Mouse (Mus musculus): ENCODE results near the gene Esyt1. TPM values are rescaled to one million over a fixed set of nuclear protein-coding genes. Genes with fewer than 3 reads are reported as not detected.

Gene Esyt1
- 77.9 and 92.1 TPM in 2 replicates for polyA plus RNA-seq (2012)

- no peak for TF ChIP-seq GATA1 (IDR thresholded peaks at IDR 0.05; ENCODE audit: low read length)
Measured at GRCm38 (mm10) chr10:128525671-128526308, at the start of gene Esyt1. Gene Esyt1 (minus strand): TSS chr10:128525871.

GRCm38 (mm10) chr10:128575063-128575462, 49.4 kb upstream of the Esyt1 start:
- no peak for TF ChIP-seq GATA1 (IDR thresholded peaks at IDR 0.05; ENCODE audit: low read length)

- no peak for TF ChIP-seq GATA1 (IDR thresholded peaks at IDR 0.05; ENCODE audit: low read length)
Measured at GRCm38 (mm10) chr10:128565788-128566531, 40.3 kb upstream of the Esyt1 start, which contains the start of gene Pa2g4. Gene Pa2g4 (minus strand): TSS chr10:128565987.

GRCm38 (mm10) chr10:128565206-128565787, 39.6 kb upstream of the Esyt1 start:
- TF ChIP-seq GATA1 (IDR thresholded peaks at IDR 0.05; ENCODE audit: low read length): no peak

DNA sequence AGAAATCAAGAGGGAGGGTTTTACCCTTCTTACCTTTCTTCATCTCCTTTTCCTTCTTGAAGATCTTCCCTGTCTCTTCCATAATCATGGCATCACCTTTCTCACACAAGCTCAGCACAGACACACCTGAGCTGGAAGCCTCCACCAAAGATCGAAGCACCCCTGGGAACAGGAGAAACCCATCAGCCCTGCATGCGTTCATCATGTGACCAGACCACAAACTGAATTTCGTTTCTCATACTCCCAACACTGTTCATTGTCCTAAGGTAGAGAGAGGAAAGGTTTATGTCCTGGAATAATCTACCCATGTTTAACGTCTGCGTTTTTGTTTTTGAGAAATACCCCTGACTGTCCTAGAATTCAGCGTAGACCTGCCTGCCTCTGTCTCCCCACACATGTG, 37.9 kb upstream of the Esyt1 start:
- no peak for TF ChIP-seq GATA1 (IDR thresholded peaks at IDR 0.05; ENCODE audit: low read length)

- no peak for TF ChIP-seq GATA1 (IDR thresholded peaks at IDR 0.05; ENCODE audit: low read length)
Measured at GRCm38 (mm10) chr10:128556963-128557362, 31.3 kb upstream of the Esyt1 start.

DNA sequence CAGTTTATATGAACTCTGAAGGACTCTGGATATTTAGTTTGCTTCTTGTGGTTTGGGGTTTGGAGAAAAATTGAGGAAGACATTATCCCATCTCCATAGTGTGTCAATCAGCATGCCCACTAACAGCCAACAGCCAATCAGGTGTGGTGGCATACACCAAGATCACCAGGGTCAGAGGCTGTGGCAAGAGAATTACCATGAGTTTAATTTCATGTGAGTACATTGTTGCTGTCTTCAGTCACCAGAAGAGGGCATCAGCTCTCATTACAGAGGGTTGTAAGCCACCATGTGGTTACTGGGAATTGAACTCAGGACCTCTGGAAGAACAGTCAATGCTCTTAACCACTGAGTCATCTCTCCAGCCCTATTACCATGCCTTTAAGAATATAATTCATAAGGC, 30.6 kb upstream of the Esyt1 start:
- no peak for TF ChIP-seq GATA1 (IDR thresholded peaks at IDR 0.05; ENCODE audit: low read length)

DNA sequence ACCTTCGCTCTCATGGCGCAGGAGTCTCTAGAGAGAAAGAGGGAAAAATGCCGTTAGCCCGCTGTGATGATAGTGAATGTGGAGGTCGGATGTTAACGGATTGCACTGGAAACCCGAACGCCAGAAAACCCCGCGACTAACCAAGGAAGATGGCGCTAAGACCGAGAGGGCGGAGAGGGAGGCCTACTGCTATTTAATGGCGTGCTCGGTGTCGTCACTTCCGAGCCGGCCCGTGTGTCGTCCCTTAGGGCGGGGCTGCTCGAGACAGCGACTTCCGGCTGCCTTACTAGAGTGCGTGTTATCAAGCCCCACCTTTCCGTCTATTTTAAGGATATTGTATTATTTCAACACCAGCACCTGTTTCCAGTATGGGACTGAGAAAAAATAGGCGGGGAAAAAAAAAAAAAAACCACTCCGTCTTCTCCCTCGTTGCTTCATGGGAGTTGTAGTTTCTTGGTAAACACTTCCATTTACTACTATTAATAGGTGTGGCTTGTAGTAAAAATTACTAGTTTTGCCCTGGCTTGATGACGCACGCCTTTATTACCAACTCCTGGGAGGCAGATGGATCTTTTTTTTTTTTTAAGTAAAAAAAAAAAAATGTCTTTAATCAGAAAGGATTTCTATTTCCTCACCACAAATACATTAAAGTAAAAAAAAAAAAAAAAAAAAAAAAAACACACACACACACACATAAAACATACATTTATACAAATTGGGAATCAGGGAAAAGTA, 23.4 kb upstream of the Esyt1 start, which contains the start of gene Rpl41:
Rpl41 (minus strand) TSS at position 359 of the 735 bp plus-strand sequence.
- no peak for TF ChIP-seq GATA1 (IDR thresholded peaks at IDR 0.05; ENCODE audit: low read length)

GRCm38 (mm10) chr10:128547361-128548032, 21.8 kb upstream of the Esyt1 start, which contains the start of gene Zc3h10:
Gene Zc3h10 (minus strand): TSS chr10:128547774.
- TF ChIP-seq GATA1 (IDR thresholded peaks at IDR 0.05; ENCODE audit: low read length): no peak

DNA sequence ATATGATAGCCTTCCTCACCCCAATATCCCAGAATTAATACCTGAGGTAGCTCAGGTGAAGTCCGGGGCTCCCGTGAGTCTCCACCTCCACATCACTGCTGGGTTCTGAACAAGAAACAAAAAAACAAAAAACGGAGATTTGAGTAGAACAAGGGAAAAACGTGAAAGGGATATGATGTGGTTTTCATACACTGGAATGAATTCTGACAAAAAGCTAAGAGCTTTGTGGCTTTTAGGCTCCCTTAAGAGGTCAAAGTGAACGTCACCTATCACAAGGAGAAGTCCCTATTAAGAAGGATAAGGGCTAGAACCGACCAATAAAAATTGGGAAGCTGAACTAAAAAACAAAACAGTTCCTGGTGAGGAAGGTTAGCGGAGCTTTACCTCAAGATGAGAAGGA, 21.1 kb upstream of the Esyt1 start:
- no peak for TF ChIP-seq GATA1 (IDR thresholded peaks at IDR 0.05; ENCODE audit: low read length)

DNA sequence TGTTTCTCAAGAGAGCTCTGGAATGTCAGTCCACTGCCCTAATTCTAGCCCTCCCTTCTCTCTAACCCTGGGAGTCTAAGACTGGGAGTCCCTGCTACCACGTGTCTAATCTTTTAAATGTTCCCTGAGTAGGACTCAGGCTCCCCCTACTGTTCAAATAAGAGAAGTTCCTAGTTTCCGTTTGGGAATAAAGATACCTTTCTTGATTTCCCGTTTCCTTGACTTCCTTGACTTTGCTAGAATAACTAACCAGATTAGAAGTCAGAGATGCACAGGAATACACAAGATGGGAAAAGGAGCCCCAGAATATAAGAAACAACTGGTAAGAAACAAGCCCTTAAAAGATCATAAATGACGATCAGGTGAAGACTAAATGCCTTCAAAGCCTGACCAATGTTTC, 20.7 kb upstream of the Esyt1 start:
- TF ChIP-seq GATA1 (IDR thresholded peaks at IDR 0.05; ENCODE audit: low read length): no peak

DNA sequence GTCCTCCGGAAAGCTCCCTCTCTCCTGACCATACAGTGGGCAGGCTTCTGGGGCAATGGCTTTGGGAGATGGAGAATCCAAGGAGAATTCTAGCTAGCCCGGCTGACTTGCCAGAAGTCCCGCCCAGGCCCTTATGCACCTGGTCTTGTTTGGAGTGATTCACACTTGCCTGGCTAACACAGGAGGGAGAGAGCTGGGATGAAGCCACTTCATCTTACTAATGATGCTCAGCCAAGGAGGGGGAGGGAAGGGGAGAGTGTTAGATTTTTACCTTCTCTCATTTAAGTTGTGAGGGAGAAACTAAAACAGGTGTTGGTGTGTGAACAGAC, 19.9 kb upstream of the Esyt1 start:
- TF ChIP-seq GATA1 (IDR thresholded peaks at IDR 0.05; ENCODE audit: low read length): no peak

GRCm38 (mm10) chr10:128544674-128545569, 19.3 kb upstream of the Esyt1 start:
- no peak for TF ChIP-seq GATA1 (IDR thresholded peaks at IDR 0.05; ENCODE audit: low read length)

GRCm38 (mm10) chr10:128544151-128544657, 18.5 kb upstream of the Esyt1 start:
- TF ChIP-seq GATA1 (IDR thresholded peaks at IDR 0.05; ENCODE audit: low read length): no peak

Measured in G1E-ER4 (cell line).